Mouse (Mus musculus) forebrain, embryonic 13.5 days (tissue): ENCODE data around the gene Tnfsf11. TPM values are rescaled to one million over a fixed set of nuclear protein-coding genes. Genes with fewer than 3 reads are reported as not detected.
A peak's percentile ranks its signal among the peaks of the same experiment; 100 is the strongest.

Experiments
- ATAC-seq: fragments of 200-750 bp; cut with Nextera tagmentation; 2 replicates; pipeline ENCODE4 v1.8.0; 2017
- H3K27ac ChIP-seq: fragments of 300-500 bp; sonication (generic); 2 replicates; pipeline ENCODE4 v1.5.1; 2015; ENCODE audit warnings: inconsistent platforms, mild to moderate bottlenecking, moderate library complexity
- H3K27me3 ChIP-seq: fragments of 300-500 bp; sonication (generic); 2 replicates; pipeline ENCODE4 v1.6.1; 2015; ENCODE audit warnings: mild to moderate bottlenecking, inconsistent platforms
- H3K36me3 ChIP-seq: fragments of 300-500 bp; sonication (generic); 2 replicates; pipeline ENCODE4 v1.6.1; 2015; ENCODE audit warnings: mild to moderate bottlenecking, inconsistent platforms; ENCODE audit not compliant: poor library complexity, severe bottlenecking
- H3K4me1 ChIP-seq: fragments of 300-500 bp; sonication (generic); 2 replicates; pipeline ENCODE4 v1.6.1; 2015; ENCODE audit warnings: inconsistent platforms
- H3K4me2 ChIP-seq: fragments of 300-500 bp; sonication (generic); 2 replicates; pipeline ENCODE4 v1.6.1; 2015; ENCODE audit warnings: inconsistent platforms, mild to moderate bottlenecking, moderate library complexity
- H3K4me3 ChIP-seq: fragments of 300-500 bp; sonication (generic); 2 replicates; pipeline ENCODE4 v1.5.1; 2015; ENCODE audit warnings: mild to moderate bottlenecking, inconsistent platforms
- H3K9ac ChIP-seq: fragments of 300-500 bp; sonication (generic); 2 replicates; pipeline ENCODE4 v1.6.1; 2015; ENCODE audit warnings: mild to moderate bottlenecking, inconsistent platforms
- H3K9me3 ChIP-seq: fragments of 300-500 bp; sonication (generic); replicated peaks from 2 replicates; pipeline ENCODE4 v1.6.1; 2016; ENCODE audit warnings: inconsistent platforms
- WGBS: fragments of 180-500 bp; shearing (Covaris S2); methylation state at CpG from one replicate; pipeline ENCODE4 v1.1.7; 2015; 5-methylcytosine and 5-hydroxymethylcytosine counted together
- polyA plus RNA-seq: library from polyadenylated mRNA; unstranded; fragments of >200 nt; fragmentation: Nextera tagmentation; extraction: Ambion mirVana; gene quantifications from 2 replicates; pipeline ENCODE4 v1.2.1, GENCODE M21; 2015

Tnfsf11 gene
- polyA plus RNA-seq, 1 experiment from 2014 or later = 0.23 TPM

- WGBS = 85% methylated on average over 1 of the region's 1 CpGs
- H3K9me3 ChIP-seq = no peaks in the 10 kb centered on the region
- no peak for ATAC-seq
- no peaks in the 10 kb centered on the region for H3K27me3 ChIP-seq
- no peak overlapping the region for H3K4me3 ChIP-seq
- no peaks in the 10 kb centered on the region for H3K4me1 ChIP-seq
- no peak overlapping the region for H3K27ac ChIP-seq
- no peaks in the 10 kb centered on the region for H3K36me3 ChIP-seq
- no peak overlapping the region for H3K4me2 ChIP-seq
- no peak overlapping the region for H3K9ac ChIP-seq
Measured at GRCm38 (mm10) chr14:78323356-78323755, 15.5 kb upstream of the Tnfsf11 start.

GRCm38 (mm10) chr14:78322916-78323315, 15.1 kb upstream of the Tnfsf11 start:
- Histone ChIP-seq H3K27ac (no peak overlapping the region), H3K4me3 (no peak overlapping the region), H3K27me3 (no peaks in the 10 kb centered on the region), H3K4me1 (no peaks in the 10 kb centered on the region), H3K36me3 (no peaks in the 10 kb centered on the region), H3K9ac (no peak overlapping the region), H3K4me2 (no peak overlapping the region), H3K9me3 (no peaks in the 10 kb centered on the region)
- WGBS = 83% methylated on average over 9 of the region's 9 CpGs
- ATAC-seq = no peak

- no peaks in the 10 kb centered on the region for H3K9me3 ChIP-seq
- no peak overlapping the region for H3K4me2 ChIP-seq
- H3K9ac ChIP-seq = no peak overlapping the region
- 87% methylated on average over 6 of the region's 6 CpGs for WGBS
- H3K36me3 ChIP-seq = no peaks in the 10 kb centered on the region
- H3K27ac ChIP-seq = no peak overlapping the region
- no peak overlapping the region for H3K4me3 ChIP-seq
- no peaks in the 10 kb centered on the region for H3K4me1 ChIP-seq
- H3K27me3 ChIP-seq = no peaks in the 10 kb centered on the region
- ATAC-seq = no peak
Measured at GRCm38 (mm10) chr14:78320248-78320647, 12.4 kb upstream of the Tnfsf11 start.

- no peak for ATAC-seq
- Histone ChIP-seq H3K27ac (no peak overlapping the region), H3K27me3 (no peaks in the 10 kb centered on the region), H3K4me3 (no peak overlapping the region), H3K4me2 (no peak overlapping the region), H3K4me1 (no peaks in the 10 kb centered on the region), H3K9me3 (no peaks in the 10 kb centered on the region), H3K36me3 (no peaks in the 10 kb centered on the region), H3K9ac (no peak overlapping the region)
- 79% methylated on average over 5 of the region's 5 CpGs for WGBS
Measured at GRCm38 (mm10) chr14:78319580-78319979, 11.7 kb upstream of the Tnfsf11 start.

- no peak for ATAC-seq
- H3K27ac ChIP-seq = no peak overlapping the region
- no peaks in the 10 kb centered on the region for H3K36me3 ChIP-seq
- no peak overlapping the region for H3K4me3 ChIP-seq
- 81% methylated on average over 3 of the region's 3 CpGs for WGBS
- no peaks in the 10 kb centered on the region for H3K9me3 ChIP-seq
- no peaks in the 10 kb centered on the region for H3K4me1 ChIP-seq
- no peaks in the 10 kb centered on the region for H3K27me3 ChIP-seq
- H3K4me2 ChIP-seq = no peak overlapping the region
- H3K9ac ChIP-seq = no peak overlapping the region
Measured at GRCm38 (mm10) chr14:78319000-78319399, 11.2 kb upstream of the Tnfsf11 start.

- Histone ChIP-seq H3K4me1 (no peaks in the 10 kb centered on the region), H3K4me2 (no peak overlapping the region), H3K9me3 (no peaks in the 10 kb centered on the region), H3K27ac (no peak overlapping the region), H3K4me3 (no peak overlapping the region), H3K36me3 (no peaks in the 10 kb centered on the region), H3K9ac (no peak overlapping the region), H3K27me3 (no peaks in the 10 kb centered on the region)
- WGBS = 83% methylated on average over 5 of the region's 5 CpGs
- no peak for ATAC-seq
Measured at GRCm38 (mm10) chr14:78317623-78318022, 9.8 kb upstream of the Tnfsf11 start.

- no peaks in the 10 kb centered on the region for H3K4me1 ChIP-seq
- no peak overlapping the region for H3K4me3 ChIP-seq
- no peak for ATAC-seq
- no peak overlapping the region for H3K4me2 ChIP-seq
- no peaks in the 10 kb centered on the region for H3K36me3 ChIP-seq
- no peak overlapping the region for H3K9ac ChIP-seq
- H3K9me3 ChIP-seq = no peaks in the 10 kb centered on the region
- no peak overlapping the region for H3K27ac ChIP-seq
- peaks cover 3% of the 10 kb centered on the region for H3K27me3 ChIP-seq
- WGBS = 87% methylated on average over 3 of the region's 3 CpGs
Measured at GRCm38 (mm10) chr14:78300914-78301313, 6.9 kb downstream of the Tnfsf11 start.

- peaks cover 13% of the 10 kb centered on the region for H3K27me3 ChIP-seq
- peaks cover 9% of the 10 kb centered on the region; the same call in 1 of the 2 replicates for H3K9me3 ChIP-seq
- 92% methylated on average over 7 of the region's 7 CpGs for WGBS
- peaks cover 21% of the 10 kb centered on the region for H3K4me1 ChIP-seq
- no peak overlapping the region for H3K4me2 ChIP-seq
- no peak overlapping the region for H3K9ac ChIP-seq
- no peak overlapping the region for H3K27ac ChIP-seq
- ATAC-seq = no peak
- no peak overlapping the region for H3K4me3 ChIP-seq
- H3K36me3 ChIP-seq = no peaks in the 10 kb centered on the region
Measured at GRCm38 (mm10) chr14:78292687-78293086, 15.2 kb downstream of the Tnfsf11 start.

GRCm38 (mm10) chr14:78289912-78290523, 17.8 kb downstream of the Tnfsf11 start:
- Histone ChIP-seq H3K27me3 (peaks cover 13% of the 10 kb centered on the region), H3K9me3 (peaks cover 9% of the 10 kb centered on the region; the same call in 1 of the 2 replicates), H3K9ac (no peak overlapping the region), H3K36me3 (no peaks in the 10 kb centered on the region), H3K4me1 (peaks cover 43% of the 10 kb centered on the region), H3K4me3 (no peak overlapping the region), H3K4me2 (no peak overlapping the region), H3K27ac (no peak overlapping the region)
- WGBS = 63% methylated on average over 9 of the region's 9 CpGs
- ATAC-seq = no peak

- Histone ChIP-seq H3K27ac (peak overlapping the region; percentile 60), H3K4me2 (no peak overlapping the region), H3K4me3 (no peak overlapping the region), H3K4me1 (peaks cover 44% of the 10 kb centered on the region), H3K27me3 (peaks cover 13% of the 10 kb centered on the region), H3K9ac (no peak overlapping the region), H3K9me3 (peaks cover 7% of the 10 kb centered on the region; the same call in 1 of the 2 replicates), H3K36me3 (no peaks in the 10 kb centered on the region)
- WGBS = 4% methylated on average over 5 of the region's 5 CpGs
- ATAC-seq = peak; percentile 84
Measured at GRCm38 (mm10) chr14:78288903-78289302, 18.9 kb downstream of the Tnfsf11 start.

- H3K9me3 ChIP-seq = no peaks in the 10 kb centered on the region; the same call in 1 of the 2 replicates
- peaks cover 13% of the 10 kb centered on the region for H3K27me3 ChIP-seq
- ATAC-seq = peak; percentile 29; the same call in 1 of the 2 replicates
- H3K4me2 ChIP-seq = no peak overlapping the region
- peak overlapping the region; percentile 48 for H3K27ac ChIP-seq
- no peak overlapping the region for H3K9ac ChIP-seq
- peaks cover 51% of the 10 kb centered on the region for H3K4me1 ChIP-seq
- no peaks in the 10 kb centered on the region for H3K36me3 ChIP-seq
- WGBS = 27% methylated on average over 7 of the region's 7 CpGs
- H3K4me3 ChIP-seq = no peak overlapping the region
Measured at GRCm38 (mm10) chr14:78287906-78288800, 19.7 kb downstream of the Tnfsf11 start.

GRCm38 (mm10) chr14:78286011-78286548, 21.8 kb downstream of the Tnfsf11 start:
- H3K4me1 ChIP-seq = peaks cover 62% of the 10 kb centered on the region
- H3K9me3 ChIP-seq = no peaks in the 10 kb centered on the region
- peak; percentile 26; the same call in 1 of the 2 replicates for ATAC-seq
- no peak overlapping the region for H3K4me2 ChIP-seq
- WGBS = 5% methylated on average over 5 of the region's 5 CpGs
- no peaks in the 10 kb centered on the region for H3K36me3 ChIP-seq
- H3K4me3 ChIP-seq = no peak overlapping the region
- peak overlapping the region; percentile 63 for H3K27ac ChIP-seq
- H3K27me3 ChIP-seq = peaks cover 9% of the 10 kb centered on the region
- no peak overlapping the region for H3K9ac ChIP-seq
